Mouse (Mus musculus) left cerebral cortex, adult 8-10 months (tissue): ENCODE data around the gene Tmem100. TPM values are rescaled to one million over a fixed set of nuclear protein-coding genes. Genes with fewer than 3 reads are reported as not detected.

Experiments
- DNase-seq, 2 experiments: peaks; one replicate each; pipeline ENCODE4 v3.0.0; 2022; ENCODE audit warnings: low spot score in 2 of 2
- total RNA-seq, 4 experiments: library from RNA; stranded (reverse); gene quantifications; 2 replicates each; pipeline ENCODE4 v1.2.4; 2022

The Tmem100 gene
- total RNA-seq, 4 experiments from 2014 or later = 10.9 to 15.8 (median 12.7) TPM

DNA sequence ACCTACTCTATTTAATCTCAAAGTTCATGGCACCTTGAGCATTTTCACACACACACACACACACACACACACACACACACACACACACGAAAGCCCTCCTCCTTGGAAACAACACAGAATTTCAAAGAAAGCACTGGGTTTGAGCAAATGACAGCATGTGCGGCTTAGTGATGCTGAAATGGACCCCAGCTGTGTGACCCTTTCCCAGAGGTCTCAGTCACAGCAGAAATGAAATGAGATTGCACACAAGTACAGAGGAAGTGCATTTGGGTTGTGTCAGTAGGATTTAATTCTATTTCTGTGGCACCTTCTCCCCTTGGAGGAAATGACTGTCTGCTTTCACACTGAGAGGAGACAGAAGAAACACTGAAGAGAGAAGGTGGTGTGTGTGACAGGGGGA is 26.9 kb downstream of the Tmem100 start:
- DNase-seq = no peak

- no peak for DNase-seq
Measured at GRCm38 (mm10) chr11:90059241-90059640, 29.1 kb downstream of the Tmem100 start.

- no peak for DNase-seq
Measured at GRCm38 (mm10) chr11:90062657-90063056, 32.5 kb downstream of the Tmem100 start.

- no peak for DNase-seq
Measured at GRCm38 (mm10) chr11:90066405-90067250, 36.5 kb downstream of the Tmem100 start.

GRCm38 (mm10) chr11:90071747-90072146 is 41.6 kb downstream of the Tmem100 start:
- DNase-seq = no peak

DNA sequence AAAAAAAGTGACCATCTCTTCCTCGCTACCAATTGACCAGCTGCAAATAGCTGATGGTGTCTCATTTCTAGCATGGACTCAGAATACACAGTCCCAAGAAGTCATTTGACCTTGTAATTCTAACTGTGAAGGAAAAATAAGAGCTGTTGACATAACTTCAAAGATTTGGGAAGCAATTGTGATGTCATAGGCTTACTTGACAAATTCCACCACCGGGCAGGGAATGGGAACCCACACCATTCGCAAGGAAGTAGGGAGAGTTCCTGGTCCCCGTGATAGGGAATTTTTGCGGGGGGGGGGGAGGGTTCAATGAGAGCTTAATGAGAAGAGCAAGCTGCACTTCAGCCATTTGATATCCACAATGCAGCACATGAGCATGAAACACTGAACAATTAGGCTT is 43.1 kb downstream of the Tmem100 start:
- no peak for DNase-seq

- no peak for DNase-seq
Measured at GRCm38 (mm10) chr11:90076666-90077065, 46.5 kb downstream of the Tmem100 start.

DNA sequence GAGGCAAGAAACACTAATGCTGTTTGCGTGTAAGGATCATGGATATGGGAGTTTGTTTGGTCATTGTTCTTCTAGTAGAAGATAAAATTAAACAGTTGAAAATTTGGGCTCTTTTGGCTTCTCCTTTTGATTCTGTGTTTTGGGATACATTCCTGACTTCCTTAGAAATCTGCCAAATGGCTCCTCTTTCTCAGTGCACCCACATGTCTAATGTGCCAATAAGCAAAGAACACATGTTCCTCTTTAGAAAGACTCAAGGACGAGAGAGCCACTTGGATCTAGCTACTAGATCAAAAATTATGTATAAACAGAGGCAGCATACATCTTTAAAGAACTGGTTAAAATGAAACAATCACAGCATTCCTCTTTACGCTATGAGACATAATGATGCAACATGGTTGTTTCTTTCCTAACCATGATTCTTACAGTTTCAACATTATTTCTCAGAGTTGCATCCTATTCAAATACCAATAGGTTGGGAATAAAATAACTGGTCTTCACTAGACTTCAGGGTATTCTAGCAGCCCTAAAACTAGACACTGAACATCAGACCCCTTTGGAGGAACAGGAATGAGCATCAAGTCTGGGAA is 50.6 kb downstream of the Tmem100 start:
- DNase-seq = no peak

- DNase-seq = no peak
Measured at GRCm38 (mm10) chr11:90081820-90082596, 51.9 kb downstream of the Tmem100 start.

DNA sequence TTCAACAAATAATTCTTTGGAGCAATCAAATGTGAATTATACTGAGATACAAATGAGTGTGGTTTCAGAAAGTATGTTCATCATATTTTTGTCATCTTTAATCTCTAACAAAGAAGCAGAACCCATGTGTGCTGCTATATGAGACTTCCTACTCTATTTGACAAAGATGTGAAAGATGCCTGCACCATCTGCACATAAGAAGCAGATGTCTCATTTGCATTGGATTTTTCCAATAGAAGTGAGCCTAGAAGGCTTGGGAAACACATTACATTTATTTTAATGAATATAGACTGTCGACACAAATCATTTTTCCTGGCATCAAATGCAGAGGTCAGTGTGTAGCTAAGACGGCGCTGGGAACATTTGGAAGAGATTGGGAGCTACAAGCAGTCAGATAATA is 52.9 kb downstream of the Tmem100 start:
- peak in 1 of 2 experiments; percentile 8 for DNase-seq

- DNase-seq = no peak
Measured at GRCm38 (mm10) chr11:90084166-90084565, 54.0 kb downstream of the Tmem100 start.

Other genes with a start within 250 kb of the Tmem100 start
- 1 to 10 TPM; 1.1 to 2.2 (median 1.5) TPM for gene Pctp, start 27.5 kb upstream of the Tmem100 start, total RNA-seq
- 1 to 10 TPM; 2.6 to 4.5 (median 3.6) TPM for gene Gm45716, start 157.3 kb downstream of the Tmem100 start, total RNA-seq
- 100 to 1,000 TPM; 184 to 215 (median 198) TPM for gene Mmd, start 219.1 kb downstream of the Tmem100 start, total RNA-seq